Mouse (Mus musculus): ENCODE data around the gene Tigd4. TPM values are rescaled to one million over a fixed set of nuclear protein-coding genes. Genes with fewer than 3 reads are reported as not detected.
A peak's percentile ranks its signal among the peaks of the same experiment; 100 is the strongest.

The Tigd4 gene
- polyA plus RNA-seq, 1 experiment, result 0.01 TPM

DNA sequence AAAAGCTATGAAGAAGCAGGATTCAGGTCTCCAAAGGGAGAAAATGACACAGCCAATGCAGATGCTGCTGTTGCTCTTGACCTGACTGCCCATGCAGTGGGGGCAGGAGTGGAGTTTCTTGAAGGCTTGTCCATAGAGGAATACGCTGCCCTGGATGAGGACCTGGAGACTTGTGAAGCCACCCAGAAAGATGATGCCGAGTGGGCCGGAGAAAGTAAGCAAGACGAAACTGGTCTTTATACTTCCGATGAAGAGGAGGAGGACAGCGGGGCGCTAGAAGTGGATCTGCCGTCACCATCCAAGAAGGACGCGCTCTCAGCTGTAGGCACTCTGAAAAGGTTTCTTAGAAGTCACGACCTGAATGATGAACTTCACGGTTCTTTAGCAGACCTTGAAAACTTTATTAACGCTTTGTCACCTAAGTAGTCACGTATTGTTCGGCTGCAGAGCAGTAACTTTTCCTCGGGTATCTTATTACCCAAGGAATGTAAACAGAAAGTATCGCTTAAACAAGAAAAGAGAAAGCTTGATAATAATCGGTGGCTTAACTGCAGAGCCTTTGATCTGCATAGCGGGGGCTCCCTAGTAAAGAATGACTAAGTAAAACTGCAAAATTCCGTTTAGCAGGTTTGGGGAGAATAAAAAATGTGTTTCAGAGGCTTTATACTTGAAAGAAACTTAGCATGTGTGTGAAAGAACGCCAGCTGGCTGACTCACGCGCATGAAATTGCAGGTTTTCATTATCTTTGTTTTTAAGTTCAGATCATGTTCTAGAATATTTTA lies 1.7 kb downstream of the Tigd4 start:
- Histone ChIP-seq H3K4me2 (ENCODE audit: low read depth) (peak overlapping the region; percentile 85), H3ac (ENCODE audit: control insufficient read depth, insufficient read length) (no peak overlapping the region), H3K36me3 (ENCODE audit: control insufficient read depth, insufficient read depth) (no peaks in the 10 kb centered on the region), H3K79me2 (ENCODE audit: control insufficient read depth, insufficient read depth) (no peaks in the 10 kb centered on the region), H3K27me3 (ENCODE audit: control insufficient read depth, insufficient read depth, insufficient read length) (no peaks in the 10 kb centered on the region), H3K4me3 (peak overlapping the region; percentile 11)
- TF ChIP-seq POLR2A (IDR thresholded peaks at IDR 0.05; ENCODE audit: insufficient read length, low read depth), result no peak
- TF ChIP-seq MAX (IDR thresholded peaks at IDR 0.05; ENCODE audit: low read depth), result no peak
- no peak for TF ChIP-seq MYOD1 (IDR thresholded peaks at IDR 0.05; ENCODE audit: control insufficient read depth in 1 of 3, insufficient read length in 2 of 3, low read depth in 2 of 3)
- TF ChIP-seq USF1 (IDR thresholded peaks at IDR 0.05; ENCODE audit: low read depth), result no peak
- no peak for TF ChIP-seq POLR2AphosphoS2 (IDR thresholded peaks at IDR 0.05; ENCODE audit: insufficient read length, low read depth)
- no peak for TF ChIP-seq MYOG (IDR thresholded peaks at IDR 0.05; ENCODE audit: control insufficient read depth in 1 of 3, insufficient read depth in 1 of 3, insufficient read length in 2 of 3, low read depth in 2 of 3)
- TF ChIP-seq TCF3 (IDR thresholded peaks at IDR 0.05; ENCODE audit: insufficient read length, low read depth), result no peak
- TF ChIP-seq E2F4 (IDR thresholded peaks at IDR 0.05; ENCODE audit: insufficient read depth), result no peak
- TF ChIP-seq CEBPB (IDR thresholded peaks at IDR 0.05; ENCODE audit: insufficient read depth, poor library complexity, severe bottlenecking), result no peak

DNA sequence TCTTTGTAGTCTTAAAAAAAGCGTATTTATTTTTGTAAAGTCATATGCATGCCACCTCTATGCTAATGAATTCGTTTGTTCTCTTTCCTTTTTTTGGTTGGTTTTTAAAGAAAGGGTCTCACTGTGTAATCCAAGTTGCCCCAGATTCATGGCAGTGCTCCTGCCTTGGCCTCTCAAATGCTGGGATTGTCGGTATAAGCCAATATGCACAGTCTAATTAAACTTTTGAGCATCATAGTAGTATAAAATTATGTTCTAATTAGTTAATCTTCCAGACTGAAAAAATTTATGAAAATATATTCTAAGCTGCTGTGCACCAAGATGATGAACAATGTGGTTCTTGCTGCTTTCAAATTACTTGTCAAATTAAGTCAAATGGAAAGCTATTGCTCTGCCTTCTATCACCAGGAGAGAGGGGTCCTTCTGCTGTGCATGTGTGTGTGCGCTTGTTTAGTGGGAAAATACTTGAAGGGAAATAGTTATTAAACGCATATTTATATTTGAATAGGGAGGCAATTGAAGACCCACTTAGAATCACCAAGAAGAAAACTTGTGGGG lies 2.4 kb downstream of the Tigd4 start:
- Histone ChIP-seq H3K4me3 (peak overlapping the region; percentile 11), H3K4me2 (ENCODE audit: low read depth) (peak overlapping the region; percentile 85), H3K36me3 (ENCODE audit: control insufficient read depth, insufficient read depth) (no peaks in the 10 kb centered on the region), H3K27me3 (ENCODE audit: control insufficient read depth, insufficient read depth, insufficient read length) (no peaks in the 10 kb centered on the region), H3ac (ENCODE audit: control insufficient read depth, insufficient read length) (no peak overlapping the region), H3K79me2 (ENCODE audit: control insufficient read depth, insufficient read depth) (no peaks in the 10 kb centered on the region)
- TF ChIP-seq MYOD1 (IDR thresholded peaks at IDR 0.05; ENCODE audit: control insufficient read depth in 1 of 3, insufficient read length in 2 of 3, low read depth in 2 of 3), result no peak
- no peak for TF ChIP-seq USF1 (IDR thresholded peaks at IDR 0.05; ENCODE audit: low read depth)
- no peak for TF ChIP-seq TCF3 (IDR thresholded peaks at IDR 0.05; ENCODE audit: insufficient read length, low read depth)
- TF ChIP-seq SRF (IDR thresholded peaks at IDR 0.05; ENCODE audit: control insufficient read depth, insufficient read length, low read depth), result no peak
- TF ChIP-seq POLR2A (IDR thresholded peaks at IDR 0.05; ENCODE audit: insufficient read length, low read depth), result no peak
- TF ChIP-seq MAX (IDR thresholded peaks at IDR 0.05; ENCODE audit: low read depth), result no peak
- TF ChIP-seq REST (IDR thresholded peaks at IDR 0.05; ENCODE audit: insufficient read depth, insufficient read length), result no peak
- TF ChIP-seq POLR2AphosphoS2 (IDR thresholded peaks at IDR 0.05; ENCODE audit: insufficient read length, low read depth), result no peak
- no peak for TF ChIP-seq MYOG (IDR thresholded peaks at IDR 0.05; ENCODE audit: control insufficient read depth in 1 of 3, insufficient read depth in 1 of 3, insufficient read length in 2 of 3, low read depth in 2 of 3)
- TF ChIP-seq TCF12 (IDR thresholded peaks at IDR 0.05; ENCODE audit: insufficient read depth, poor library complexity, severe bottlenecking), result no peak
- TF ChIP-seq E2F4 (IDR thresholded peaks at IDR 0.05; ENCODE audit: insufficient read depth), result no peak
- TF ChIP-seq CEBPB (IDR thresholded peaks at IDR 0.05; ENCODE audit: insufficient read depth, poor library complexity, severe bottlenecking), result no peak

DNA sequence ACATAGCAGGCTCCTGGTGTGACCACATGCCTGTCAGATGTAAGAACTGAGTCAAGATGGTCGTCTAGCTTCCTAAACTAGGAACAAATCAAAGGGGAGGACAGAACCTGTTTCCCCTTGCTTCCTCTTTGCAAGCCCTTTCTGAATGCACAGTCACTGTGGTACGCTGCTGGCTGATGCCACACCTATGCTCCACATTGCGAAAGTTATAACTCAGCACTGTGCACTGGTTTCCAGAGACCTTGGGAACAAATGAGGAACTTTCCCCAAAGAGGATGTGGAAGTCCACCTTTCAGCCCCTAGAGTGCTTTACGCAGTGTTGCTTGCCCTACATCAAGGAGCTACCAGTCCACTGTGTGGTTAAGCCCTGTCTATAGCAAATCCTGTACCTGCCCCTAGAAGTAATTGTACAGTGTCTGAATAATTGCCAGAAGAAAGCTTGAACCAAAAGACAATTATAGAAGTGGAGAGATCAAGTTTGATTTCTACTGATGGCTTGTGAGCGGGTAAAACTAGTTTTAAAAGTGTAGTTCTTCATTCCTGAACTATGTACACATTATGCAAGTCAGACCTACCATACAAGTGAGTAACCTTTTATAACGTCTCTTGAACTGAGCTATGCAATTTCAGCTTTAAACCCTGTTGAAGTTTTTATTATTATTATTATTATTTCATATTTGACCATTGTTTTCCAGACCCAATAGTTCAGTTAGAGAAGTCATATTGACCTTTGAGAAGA lies 4.8 kb downstream of the Tigd4 start:
- Histone ChIP-seq H3ac (ENCODE audit: control insufficient read depth, insufficient read length) (no peak overlapping the region), H3K4me3 (no peak overlapping the region), H3K79me2 (ENCODE audit: control insufficient read depth, insufficient read depth) (no peaks in the 10 kb centered on the region), H3K27me3 (ENCODE audit: control insufficient read depth, insufficient read depth, insufficient read length) (no peaks in the 10 kb centered on the region), H3K36me3 (ENCODE audit: control insufficient read depth, insufficient read depth) (no peaks in the 10 kb centered on the region), H3K4me2 (ENCODE audit: low read depth) (no peak overlapping the region)
- no peak for TF ChIP-seq MYOD1 (IDR thresholded peaks at IDR 0.05; ENCODE audit: control insufficient read depth in 1 of 3, insufficient read length in 2 of 3, low read depth in 2 of 3)
- TF ChIP-seq POLR2A (IDR thresholded peaks at IDR 0.05; ENCODE audit: insufficient read length, low read depth), result no peak
- no peak for TF ChIP-seq MYOG (IDR thresholded peaks at IDR 0.05; ENCODE audit: control insufficient read depth in 1 of 3, insufficient read depth in 1 of 3, insufficient read length in 2 of 3, low read depth in 2 of 3)
- TF ChIP-seq TCF3 (IDR thresholded peaks at IDR 0.05; ENCODE audit: insufficient read length, low read depth), result no peak
- TF ChIP-seq E2F4 (IDR thresholded peaks at IDR 0.05; ENCODE audit: insufficient read depth), result no peak
- no peak for TF ChIP-seq USF1 (IDR thresholded peaks at IDR 0.05; ENCODE audit: low read depth)
- no peak for TF ChIP-seq SRF (IDR thresholded peaks at IDR 0.05; ENCODE audit: control insufficient read depth, insufficient read length, low read depth)
- no peak for TF ChIP-seq CEBPB (IDR thresholded peaks at IDR 0.05; ENCODE audit: insufficient read depth, poor library complexity, severe bottlenecking)
- no peak for TF ChIP-seq TCF12 (IDR thresholded peaks at IDR 0.05; ENCODE audit: insufficient read depth, poor library complexity, severe bottlenecking)
- TF ChIP-seq REST (IDR thresholded peaks at IDR 0.05; ENCODE audit: insufficient read depth, insufficient read length), result no peak
- no peak for TF ChIP-seq MAX (IDR thresholded peaks at IDR 0.05; ENCODE audit: low read depth)
- TF ChIP-seq POLR2AphosphoS2 (IDR thresholded peaks at IDR 0.05; ENCODE audit: insufficient read length, low read depth), result no peak

DNA sequence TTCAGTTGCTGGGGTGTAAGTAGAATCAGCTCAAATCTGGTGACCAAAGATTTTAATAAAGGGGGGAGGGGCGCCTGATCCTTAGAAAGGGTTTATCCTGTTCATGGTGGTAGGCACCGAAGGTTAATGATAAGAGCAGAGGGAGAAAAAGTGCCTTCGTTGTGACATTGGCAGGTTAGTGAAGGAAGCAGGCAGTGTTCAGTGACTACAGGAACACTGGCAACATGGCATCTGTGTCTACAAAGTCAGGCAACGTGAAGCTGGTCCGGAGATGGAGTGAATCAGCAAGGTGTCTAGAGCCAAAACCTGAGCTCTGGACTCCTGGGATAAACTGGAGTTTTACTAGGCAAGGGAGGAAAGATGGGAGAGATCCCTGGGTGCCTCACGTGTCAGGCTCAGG lies 5.4 kb downstream of the Tigd4 start:
- Histone ChIP-seq H3K36me3 (ENCODE audit: control insufficient read depth, insufficient read depth) (no peaks in the 10 kb centered on the region), H3K79me2 (ENCODE audit: control insufficient read depth, insufficient read depth) (no peaks in the 10 kb centered on the region), H3K4me2 (ENCODE audit: low read depth) (no peak overlapping the region), H3ac (ENCODE audit: control insufficient read depth, insufficient read length) (no peak overlapping the region), H3K27me3 (ENCODE audit: control insufficient read depth, insufficient read depth, insufficient read length) (no peaks in the 10 kb centered on the region), H3K4me3 (no peak overlapping the region)
- TF ChIP-seq TCF3 (IDR thresholded peaks at IDR 0.05; ENCODE audit: insufficient read length, low read depth), result no peak
- no peak for TF ChIP-seq SRF (IDR thresholded peaks at IDR 0.05; ENCODE audit: control insufficient read depth, insufficient read length, low read depth)
- no peak for TF ChIP-seq MYOD1 (IDR thresholded peaks at IDR 0.05; ENCODE audit: control insufficient read depth in 1 of 3, insufficient read length in 2 of 3, low read depth in 2 of 3)
- TF ChIP-seq POLR2A (IDR thresholded peaks at IDR 0.05; ENCODE audit: insufficient read length, low read depth), result no peak
- no peak for TF ChIP-seq USF1 (IDR thresholded peaks at IDR 0.05; ENCODE audit: low read depth)
- TF ChIP-seq E2F4 (IDR thresholded peaks at IDR 0.05; ENCODE audit: insufficient read depth), result no peak
- TF ChIP-seq REST (IDR thresholded peaks at IDR 0.05; ENCODE audit: insufficient read depth, insufficient read length), result no peak
- no peak for TF ChIP-seq POLR2AphosphoS2 (IDR thresholded peaks at IDR 0.05; ENCODE audit: insufficient read length, low read depth)
- TF ChIP-seq CEBPB (IDR thresholded peaks at IDR 0.05; ENCODE audit: insufficient read depth, poor library complexity, severe bottlenecking), result no peak
- TF ChIP-seq MYOG (IDR thresholded peaks at IDR 0.05; ENCODE audit: control insufficient read depth in 1 of 3, insufficient read depth in 1 of 3, insufficient read length in 2 of 3, low read depth in 2 of 3), result no peak

Measured in myocyte (in vitro differentiated cells).